Mouse (Mus musculus) ES-E14 (cell line): ENCODE measurements around the gene Gcm1. TPM values are rescaled to one million over a fixed set of nuclear protein-coding genes. Genes with fewer than 3 reads are reported as not detected.

ENCODE experiments used
- DNase-seq: peaks from one replicate; pipeline ENCODE4 v3.0.0-alpha.2; 2013; ENCODE audit warnings: low read depth, low spot score
- H3K27ac ChIP-seq: 2 replicates; pipeline ENCODE4 v1.5.1; 2012; ENCODE audit warnings: low read depth, mild to moderate bottlenecking, low read length, moderate library complexity, mixed read lengths; ENCODE audit not compliant: poor library complexity, insufficient read depth, severe bottlenecking
- H3K36me3 ChIP-seq: 2 replicates; pipeline ENCODE4 v1.6.1; 2012; ENCODE audit warnings: mild to moderate bottlenecking, low read length, moderate library complexity, mixed read lengths; ENCODE audit not compliant: control insufficient read depth, poor library complexity, insufficient read depth, severe bottlenecking
- H3K4me1 ChIP-seq, 2 experiments: fragments of 150-350 bp in 1 of 2; sonication (generic) in 1 of 2; 2 replicates each; pipeline ENCODE4 v1.6.1; 2012; ENCODE audit warnings: low read length in 2 of 2, mild to moderate bottlenecking in 1 of 2, mixed read lengths in 1 of 2; ENCODE audit not compliant: control insufficient read depth in 2 of 2, insufficient read depth in 2 of 2, poor library complexity in 1 of 2
- H3K4me3 ChIP-seq, 2 experiments: fragments of 150-350 bp in 1 of 2; sonication (generic) in 1 of 2; 2 replicates each; pipeline ENCODE4 v1.5.1; 2012; ENCODE audit warnings: low read length in 2 of 2, low read depth in 1 of 2, mild to moderate bottlenecking in 1 of 2, mixed read lengths in 1 of 2; ENCODE audit not compliant: insufficient read depth in 1 of 2, poor library complexity in 1 of 2, severe bottlenecking in 1 of 2
- H3K9ac ChIP-seq: 2 replicates; pipeline ENCODE4 v1.6.1; 2012; ENCODE audit warnings: low read depth, mild to moderate bottlenecking, low read length, mixed read lengths; ENCODE audit not compliant: poor library complexity, insufficient read depth, severe bottlenecking
- H3K9me3 ChIP-seq: fragments of 150-350 bp; sonication (generic); 2 replicates; pipeline ENCODE4 v1.6.1; 2012; ENCODE audit warnings: low read depth, mild to moderate bottlenecking, low read length; ENCODE audit not compliant: control insufficient read depth, insufficient read depth
- CHD2 ChIP-seq: IDR thresholded peaks from 2 replicates; pipeline ENCODE4 v1.6.1; 2014; ENCODE audit warnings: mild to moderate bottlenecking, low read depth, low read length, inconsistent platforms
- HCFC1 ChIP-seq: IDR thresholded peaks from 2 replicates; pipeline ENCODE4 v1.6.1; 2012; ENCODE audit warnings: low read length, inconsistent platforms, borderline replicate concordance; ENCODE audit not compliant: insufficient read depth
- MAFK ChIP-seq: IDR thresholded peaks from 2 replicates; pipeline ENCODE4 v1.6.1; 2014; ENCODE audit warnings: mild to moderate bottlenecking, low read depth, low read length, inconsistent platforms; ENCODE audit not compliant: insufficient read depth
- ZC3H11A ChIP-seq: IDR thresholded peaks from 2 replicates; pipeline ENCODE4 v1.6.1; 2012; ENCODE audit warnings: low read depth, mild to moderate bottlenecking, inconsistent platforms, low read length, borderline replicate concordance
- ZNF384 ChIP-seq: IDR thresholded peaks from 2 replicates; pipeline ENCODE4 v1.6.1; 2012; ENCODE audit warnings: low read depth, low read length, inconsistent platforms
- in situ Hi-C, 2 experiments: fragments of 600-800 bp; cut with MboI; formaldehyde crosslinking; loops; one replicate each; pipeline ENCODE4 v1.15.1; 2025; ENCODE audit warnings: low sequenced_read_pairs in 2 of 2, inconsistent platforms in 1 of 2; ENCODE audit not compliant: unreplicated experiment in 2 of 2
- total RNA-seq: library from RNA; depleted of rRNA; stranded (reverse); fragments of 300-350 nt; gene quantifications from 2 replicates; pipeline ENCODE4 v1.2.3, GENCODE M21; 2012

Gcm1 gene
- total RNA-seq, 1 experiment, result 1.4 TPM

DNA sequence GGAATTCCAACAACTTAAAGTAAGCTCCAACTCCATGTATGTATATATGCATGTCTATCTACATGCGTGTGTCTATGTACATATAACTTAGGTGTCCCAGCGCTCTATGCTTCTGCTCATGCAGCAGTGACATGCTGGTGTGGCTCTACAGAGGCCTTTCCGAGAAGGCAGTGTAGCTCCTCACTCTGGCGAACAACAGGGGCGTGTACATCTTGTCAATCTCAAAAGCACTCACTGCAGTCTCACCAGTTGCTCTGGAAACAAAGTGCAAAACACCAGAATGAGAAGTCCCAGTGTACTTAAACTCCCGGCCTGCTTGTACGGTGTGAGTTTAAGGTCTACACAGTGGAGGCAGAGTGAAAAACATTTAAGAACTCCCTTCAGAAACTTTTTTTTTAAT lies 30.1 kb downstream of the Gcm1 start:
- peaks cover 8% of the 10 kb centered on the region; the same call in 1 of the 2 replicates for H3K36me3 ChIP-seq
- no peak overlapping the region for H3K4me3 ChIP-seq
- H3K9ac ChIP-seq, result no peak overlapping the region
- no peak for TF ChIP-seq ZC3H11A
- TF ChIP-seq HCFC1, result no peak
- no peak for TF ChIP-seq ZNF384
- no peak for TF ChIP-seq CHD2
- TF ChIP-seq MAFK, result no peak
- DNase-seq, result no peak
- in situ Hi-C loops, result no loop called here
- H3K9me3 ChIP-seq, result no peaks in the 10 kb centered on the region
- no peak overlapping the region for H3K27ac ChIP-seq
- no peaks in the 10 kb centered on the region for H3K4me1 ChIP-seq

DNA sequence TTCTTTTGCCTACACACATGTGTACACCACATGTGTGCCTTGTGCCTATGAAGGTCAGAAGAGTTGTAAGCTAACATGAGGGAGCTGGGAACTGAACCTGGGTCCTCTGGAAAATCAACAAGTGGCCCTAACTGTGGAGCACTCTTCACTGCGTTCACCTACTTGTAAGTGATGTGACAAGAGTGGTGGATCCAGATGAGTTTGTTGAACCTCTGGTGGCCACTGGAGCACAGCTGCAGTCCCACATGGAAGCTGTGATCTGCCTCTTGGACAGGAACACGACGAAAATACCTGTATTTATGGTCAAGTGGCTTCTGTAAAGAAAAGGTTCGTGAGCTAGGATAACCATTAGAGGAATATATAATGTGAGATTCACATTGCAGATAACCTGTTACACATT lies 32.6 kb downstream of the Gcm1 start:
- Histone ChIP-seq H3K4me3 (no peak overlapping the region), H3K27ac (no peak overlapping the region), H3K4me1 (no peaks in the 10 kb centered on the region), H3K9me3 (no peaks in the 10 kb centered on the region), H3K36me3 (peaks cover 8% of the 10 kb centered on the region; the same call in 1 of the 2 replicates), H3K9ac (no peak overlapping the region)
- in situ Hi-C loops, result no loop called here
- TF ChIP-seq CHD2, result no peak
- no peak for TF ChIP-seq HCFC1
- TF ChIP-seq ZC3H11A, result no peak
- TF ChIP-seq ZNF384, result no peak
- no peak for TF ChIP-seq MAFK
- DNase-seq, result no peak

DNA sequence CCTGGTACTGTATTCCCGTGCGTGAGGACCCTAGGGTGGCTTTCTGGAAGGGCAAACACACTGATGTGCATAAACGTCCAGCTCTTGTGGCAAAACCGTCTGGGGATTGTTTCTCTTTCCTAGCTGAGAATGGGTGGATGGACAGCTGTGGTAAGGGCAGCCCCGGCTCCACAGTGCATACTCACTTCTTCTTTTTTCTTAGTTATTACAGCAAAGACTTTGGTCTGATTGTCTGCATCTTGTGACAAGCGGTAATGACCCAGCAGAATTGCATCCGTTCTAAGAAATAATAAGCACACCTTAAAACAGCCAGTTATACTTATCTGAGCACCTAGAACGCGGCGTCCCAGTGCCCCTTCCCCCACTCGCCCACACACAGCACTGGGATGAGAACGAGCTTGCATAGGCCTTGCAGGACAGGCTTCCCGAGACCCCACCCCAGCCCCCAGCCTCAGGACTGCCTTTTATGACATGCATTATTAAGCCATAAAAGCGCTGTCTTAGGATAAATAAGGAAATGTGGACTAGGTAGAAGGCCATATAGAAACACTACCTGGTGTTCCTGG lies 34.1 kb downstream of the Gcm1 start:
- TF ChIP-seq ZNF384 (no peak), HCFC1 (no peak), MAFK (no peak), ZC3H11A (no peak), CHD2 (no peak)

DNA sequence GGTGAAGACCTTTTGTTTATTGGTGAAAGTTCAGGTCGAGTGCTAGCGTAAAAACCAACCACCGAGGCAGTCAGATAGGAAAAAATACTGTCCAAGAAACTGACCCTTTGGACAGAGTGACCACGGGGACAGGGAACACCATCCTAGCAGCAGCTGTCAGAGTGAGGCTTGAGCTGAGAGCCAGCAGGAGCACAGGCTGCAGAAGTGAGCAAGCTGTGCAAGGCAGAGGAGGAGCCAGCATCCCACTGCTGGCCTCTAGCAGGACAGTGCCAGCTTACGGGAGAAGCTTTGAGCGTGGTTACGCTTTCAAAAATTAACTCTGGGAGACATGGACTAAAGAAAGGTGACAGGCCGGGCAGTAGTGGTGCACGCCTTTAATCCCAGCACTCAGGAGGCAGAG lies 36.0 kb downstream of the Gcm1 start:
- TF ChIP-seq HCFC1 (no peak), CHD2 (no peak)

More for the DNA sequence above, 34.1 kb downstream of the Gcm1 start:
- no peak for DNase-seq
- H3K4me1 ChIP-seq, result peaks cover 0 to under 1% of the 10 kb centered on the region in 2 experiments; a peak in 1 of 4 replicates
- no peak overlapping the region for H3K4me3 ChIP-seq
- in situ Hi-C loops, result no loop called here
- peaks cover 8% of the 10 kb centered on the region; the same call in 1 of the 2 replicates for H3K36me3 ChIP-seq
- no peaks in the 10 kb centered on the region for H3K9me3 ChIP-seq
- H3K9ac ChIP-seq, result no peak overlapping the region
- H3K27ac ChIP-seq, result no peak overlapping the region

DNA sequence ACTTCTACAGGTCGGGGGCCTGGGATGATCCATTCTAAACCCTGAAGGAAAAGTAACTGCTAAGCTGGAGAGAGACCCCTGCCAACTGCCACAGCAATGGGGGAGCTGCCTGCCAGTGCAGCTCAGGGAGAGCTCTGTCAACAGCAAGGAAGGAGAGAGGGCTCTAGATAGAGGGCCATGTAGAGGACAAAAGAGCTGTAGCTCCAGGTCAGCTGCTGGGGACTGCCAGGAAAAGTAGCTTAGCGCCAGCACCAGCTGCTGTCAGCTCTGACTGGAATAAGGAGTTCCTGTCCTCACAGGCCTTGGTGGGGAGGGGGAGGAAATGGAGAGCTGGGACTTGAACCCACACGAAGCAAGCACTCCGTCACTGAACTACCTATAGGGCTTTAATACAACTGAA lies 36.8 kb downstream of the Gcm1 start:
- Histone ChIP-seq H3K27ac (no peak overlapping the region), H3K9me3 (no peaks in the 10 kb centered on the region), H3K36me3 (peaks cover 5% of the 10 kb centered on the region; the same call in 1 of the 2 replicates), H3K4me1 (peaks cover 0 to 2% of the 10 kb centered on the region in 2 experiments; a peak in 2 of 4 replicates), H3K9ac (no peak overlapping the region), H3K4me3 (no peak overlapping the region)
- in situ Hi-C loops, result no loop called here
- TF ChIP-seq ZC3H11A (no peak), HCFC1 (no peak), MAFK (no peak), ZNF384 (no peak), CHD2 (no peak)
- DNase-seq, result no peak

More for the DNA sequence above, 36.0 kb downstream of the Gcm1 start:
- no peak overlapping the region for H3K4me3 ChIP-seq
- in situ Hi-C loops, result no loop called here
- H3K4me1 ChIP-seq, result peaks cover 0 to 2% of the 10 kb centered on the region in 2 experiments; a peak in 2 of 4 replicates
- H3K36me3 ChIP-seq, result peaks cover 8% of the 10 kb centered on the region; the same call in 1 of the 2 replicates
- DNase-seq, result no peak
- no peaks in the 10 kb centered on the region for H3K9me3 ChIP-seq
- H3K9ac ChIP-seq, result no peak overlapping the region
- no peak overlapping the region for H3K27ac ChIP-seq
